Mouse (Mus musculus) small intestine, adult 2 months (tissue): ENCODE results near the gene Selplg.

Experiments
- CTCF ChIP-seq: fragments of 200-500 bp; IDR thresholded peaks from 2 replicates; pipeline ENCODE4 v1.5.1; 2012; ENCODE audit warnings: low read depth, mild to moderate bottlenecking, control low read depth, inconsistent platforms, low read length, moderate library complexity, mixed read lengths; ENCODE audit not compliant: insufficient replicate concordance, insufficient read length; ENCODE audit errors: extremely low read depth
- POLR2A ChIP-seq: fragments of 200-500 bp; IDR thresholded peaks from 2 replicates; pipeline ENCODE4 v1.6.1; 2012; ENCODE audit warnings: low read depth, mild to moderate bottlenecking, control low read depth, inconsistent platforms, low read length, moderate library complexity

- TF ChIP-seq POLR2A = no peak
- no peak for TF ChIP-seq CTCF
Observed at GRCm38 (mm10) chr5:113828481-113828880, 4.0 kb downstream of the Selplg start.
